Mouse (Mus musculus) thymus, adult 2 months (tissue): ENCODE data around the gene Ugt1a6b. TPM values are rescaled to one million over a fixed set of nuclear protein-coding genes. Genes with fewer than 3 reads are reported as not detected.

Experiments
- DNase-seq: peaks from one replicate; pipeline ENCODE4 v3.0.0; 2021
- H3K27ac ChIP-seq: fragments of 200-500 bp; 2 replicates; pipeline ENCODE4 v1.5.1; 2012; ENCODE audit warnings: low read length, control low read depth; ENCODE audit not compliant: control insufficient read depth, insufficient read depth
- H3K27me3 ChIP-seq: fragments of 200-500 bp; 2 replicates; pipeline ENCODE4 v1.6.1; 2012; ENCODE audit warnings: mild to moderate bottlenecking, low read length, moderate library complexity, mixed read lengths; ENCODE audit not compliant: control insufficient read depth, insufficient read depth
- H3K36me3 ChIP-seq: fragments of 200-500 bp; 2 replicates; pipeline ENCODE4 v1.6.1; 2012; ENCODE audit warnings: mild to moderate bottlenecking, low read length, moderate library complexity; ENCODE audit not compliant: control insufficient read depth, insufficient read depth
- H3K4me1 ChIP-seq: fragments of 200-500 bp; replicated peaks from 2 replicates; pipeline ENCODE4 v1.6.1; 2012; ENCODE audit warnings: low read length; ENCODE audit not compliant: control insufficient read depth, insufficient read depth
- H3K4me3 ChIP-seq: fragments of 200-500 bp; 2 replicates; pipeline ENCODE4 v1.5.1; 2012; ENCODE audit warnings: mild to moderate bottlenecking, low read length, control low read depth, moderate library complexity; ENCODE audit not compliant: control insufficient read depth, insufficient read depth
- CTCF ChIP-seq: fragments of 200-500 bp; IDR thresholded peaks from 2 replicates; pipeline ENCODE4 v1.5.1; 2012; ENCODE audit warnings: mild to moderate bottlenecking, control low read depth, low read length, moderate library complexity, borderline replicate concordance; ENCODE audit not compliant: control insufficient read depth, poor library complexity, insufficient read depth; ENCODE audit errors: extremely low read depth
- POLR2A ChIP-seq: fragments of 200-500 bp; IDR thresholded peaks from 2 replicates; pipeline ENCODE4 v1.6.1; 2012; ENCODE audit warnings: mild to moderate bottlenecking, low read length, control low read depth, moderate library complexity; ENCODE audit not compliant: control insufficient read depth, poor library complexity, insufficient read depth; ENCODE audit errors: extremely low read depth
- WGBS: fragments of 180-500 bp; shearing (Covaris S2); methylation state at CpG from one replicate; pipeline ENCODE4 v1.1.7; 2018; 5-methylcytosine and 5-hydroxymethylcytosine counted together
- polyA plus RNA-seq: library from polyadenylated mRNA; depleted of rRNA; stranded (reverse); fragments of >200 nt; gene quantifications from 2 replicates; pipeline ENCODE4 v1.2.3, GENCODE M21; 2012

Gene Ugt1a6b
- polyA plus RNA-seq, 1 experiment, result 1.3 TPM

DNA sequence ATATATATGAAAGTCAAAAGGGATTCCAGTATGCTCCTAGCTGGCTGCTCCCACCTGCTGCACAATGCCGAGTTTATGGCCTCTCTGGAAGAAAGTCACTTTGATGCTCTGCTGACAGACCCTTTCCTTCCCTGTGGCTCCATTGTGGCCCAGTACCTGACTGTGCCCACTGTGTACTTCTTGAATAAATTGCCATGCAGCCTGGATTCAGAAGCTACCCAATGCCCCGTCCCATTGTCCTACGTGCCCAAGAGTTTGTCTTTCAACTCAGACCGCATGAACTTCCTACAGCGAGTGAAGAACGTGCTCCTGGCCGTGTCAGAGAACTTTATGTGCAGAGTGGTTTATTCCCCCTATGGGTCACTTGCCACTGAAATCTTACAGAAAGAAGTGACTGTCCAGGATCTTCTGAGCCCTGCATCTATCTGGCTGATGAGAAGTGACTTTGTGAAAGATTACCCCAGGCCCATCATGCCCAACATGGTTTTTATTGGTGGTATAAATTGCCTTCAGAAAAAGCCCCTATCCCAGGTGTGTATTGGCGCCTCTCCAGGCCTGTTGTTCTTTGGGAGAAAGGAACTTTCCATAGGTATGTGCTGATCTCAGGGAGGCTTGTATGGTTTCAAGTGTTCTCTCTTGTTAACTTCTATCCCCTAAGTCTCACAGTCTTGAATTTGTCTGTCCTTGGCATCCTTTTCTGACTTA, 109.4 kb downstream of the Ugt1a6b start:
- no peak for TF ChIP-seq CTCF
- TF ChIP-seq POLR2A, result no peak
- no peaks in the 10 kb centered on the region for H3K27me3 ChIP-seq
- 69% methylated on average over 8 of the region's 8 CpGs for WGBS
- no peak for DNase-seq
- H3K4me1 ChIP-seq, result no peaks in the 10 kb centered on the region
- H3K36me3 ChIP-seq, result no peaks in the 10 kb centered on the region
- H3K27ac ChIP-seq, result no peak overlapping the region
- no peak overlapping the region for H3K4me3 ChIP-seq

DNA sequence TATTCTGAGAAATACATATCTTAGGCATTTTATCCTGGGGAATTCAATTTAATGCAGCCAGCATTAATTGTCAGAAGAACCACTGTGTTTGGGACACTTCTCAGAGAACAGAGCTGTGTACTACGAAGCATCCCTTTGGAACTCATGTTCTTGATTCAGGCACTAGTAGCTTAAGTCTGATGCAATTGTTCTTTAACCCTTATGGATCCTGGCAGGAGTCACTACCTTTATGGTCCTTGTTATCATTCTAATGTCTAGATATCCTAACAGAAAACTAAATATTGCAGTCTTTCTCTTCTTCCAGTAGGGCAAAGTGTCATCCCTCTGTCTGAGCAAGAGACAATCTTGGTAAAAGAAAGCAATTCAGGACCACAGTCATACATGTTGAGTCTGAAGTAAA, 110.0 kb downstream of the Ugt1a6b start:
- no peak overlapping the region for H3K27ac ChIP-seq
- no peaks in the 10 kb centered on the region for H3K36me3 ChIP-seq
- 86% methylated on average over 1 of the region's 1 CpGs for WGBS
- H3K27me3 ChIP-seq, result no peaks in the 10 kb centered on the region
- DNase-seq, result no peak
- TF ChIP-seq POLR2A (no peak), CTCF (no peak)
- H3K4me1 ChIP-seq, result no peaks in the 10 kb centered on the region
- no peak overlapping the region for H3K4me3 ChIP-seq

DNA sequence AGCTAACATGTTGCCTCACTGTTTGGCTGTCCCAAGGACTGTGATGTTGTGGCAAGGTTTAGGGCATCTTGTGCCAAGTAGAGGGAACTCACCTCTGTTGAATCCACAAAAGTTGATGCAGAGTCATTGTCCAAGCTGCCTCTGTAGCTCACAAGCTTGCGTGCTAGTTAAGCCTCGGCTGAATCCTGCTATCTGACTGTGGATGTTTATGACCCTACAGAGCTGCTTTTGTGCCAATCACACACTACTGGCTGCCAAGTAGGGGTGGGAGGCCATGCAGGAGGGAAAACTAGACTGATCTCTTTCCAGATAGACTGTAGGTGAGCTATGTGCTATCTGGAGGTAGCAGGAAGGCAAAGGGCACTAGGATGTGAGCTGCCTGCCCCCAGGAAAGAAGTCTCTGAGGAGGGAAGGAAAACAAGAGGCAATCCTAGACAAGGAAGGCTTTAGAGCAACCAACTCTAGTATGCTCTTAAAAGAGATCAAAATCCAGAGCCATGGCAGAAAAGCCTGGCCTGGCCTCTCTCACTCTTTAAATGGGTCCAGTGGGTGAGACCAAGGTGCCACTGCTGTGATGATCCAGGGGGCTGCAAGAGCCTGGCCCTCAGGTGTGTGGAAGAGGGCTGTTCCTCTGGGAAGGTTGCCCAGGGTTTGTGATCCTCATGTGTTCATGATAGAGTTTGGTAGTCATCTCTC, 110.9 kb downstream of the Ugt1a6b start:
- no peak for DNase-seq
- TF ChIP-seq CTCF (no peak), POLR2A (no peak)
- 90% methylated on average over 2 of the region's 2 CpGs for WGBS
- Histone ChIP-seq H3K27ac (no peak overlapping the region), H3K27me3 (no peaks in the 10 kb centered on the region), H3K4me3 (no peak overlapping the region), H3K36me3 (no peaks in the 10 kb centered on the region), H3K4me1 (no peaks in the 10 kb centered on the region)

- TF ChIP-seq POLR2A, result no peak
- TF ChIP-seq CTCF, result no peak
- H3K27ac ChIP-seq, result no peak overlapping the region
- no peaks in the 10 kb centered on the region for H3K4me1 ChIP-seq
- no peak for DNase-seq
- H3K4me3 ChIP-seq, result no peak overlapping the region
- 85% methylated on average over 2 of the region's 2 CpGs for WGBS
- H3K36me3 ChIP-seq, result no peaks in the 10 kb centered on the region
- H3K27me3 ChIP-seq, result no peaks in the 10 kb centered on the region
Measured at GRCm38 (mm10) chr1:88214462-88214952, 111.5 kb downstream of the Ugt1a6b start.

DNA sequence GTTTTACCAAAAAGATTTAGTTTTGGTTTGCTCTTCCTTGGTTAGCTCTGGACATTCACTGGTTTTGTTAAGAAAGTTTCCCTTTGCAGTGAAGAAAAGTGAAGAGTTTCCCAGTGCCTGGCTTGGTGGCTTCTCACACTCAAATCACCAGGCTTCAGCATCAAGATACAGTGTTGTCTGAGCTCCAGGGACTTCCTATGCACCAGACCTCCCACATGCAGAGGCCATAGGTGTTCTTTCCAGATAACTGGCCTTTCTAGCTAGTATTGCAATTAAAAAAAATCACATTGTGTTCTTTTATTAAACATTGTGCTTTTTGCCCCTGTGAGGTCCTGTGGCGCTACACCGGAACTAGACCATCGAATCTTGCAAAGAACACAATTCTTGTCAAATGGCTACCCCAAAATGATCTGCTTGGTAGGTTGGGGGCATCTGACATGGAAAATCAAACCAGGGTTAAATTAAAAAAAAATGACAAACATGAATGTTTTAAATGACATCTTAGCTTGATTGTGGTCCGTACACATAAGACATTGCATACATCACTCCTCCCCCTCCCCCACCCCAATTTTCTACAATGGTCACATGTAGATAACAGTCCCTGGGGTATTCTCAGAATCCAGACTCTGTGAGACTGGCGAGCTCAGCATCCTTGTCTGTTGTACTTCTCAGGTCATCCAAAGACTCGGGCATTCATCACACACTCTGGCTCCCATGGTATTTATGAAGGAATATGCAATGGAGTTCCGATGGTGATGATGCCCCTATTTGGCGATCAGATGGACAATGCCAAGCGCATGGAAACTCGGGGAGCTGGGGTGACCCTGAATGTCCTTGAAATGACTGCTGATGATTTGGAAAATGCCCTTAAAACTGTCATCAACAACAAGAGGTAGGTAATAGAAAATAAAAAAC, 112.7 kb downstream of the Ugt1a6b start:
- WGBS, result 73% methylated on average over 10 of the region's 10 CpGs
- Histone ChIP-seq H3K27me3 (no peaks in the 10 kb centered on the region), H3K27ac (no peak overlapping the region), H3K4me1 (no peaks in the 10 kb centered on the region), H3K36me3 (no peaks in the 10 kb centered on the region), H3K4me3 (no peak overlapping the region)
- no peak for DNase-seq
- TF ChIP-seq CTCF, result no peak
- no peak for TF ChIP-seq POLR2A

DNA sequence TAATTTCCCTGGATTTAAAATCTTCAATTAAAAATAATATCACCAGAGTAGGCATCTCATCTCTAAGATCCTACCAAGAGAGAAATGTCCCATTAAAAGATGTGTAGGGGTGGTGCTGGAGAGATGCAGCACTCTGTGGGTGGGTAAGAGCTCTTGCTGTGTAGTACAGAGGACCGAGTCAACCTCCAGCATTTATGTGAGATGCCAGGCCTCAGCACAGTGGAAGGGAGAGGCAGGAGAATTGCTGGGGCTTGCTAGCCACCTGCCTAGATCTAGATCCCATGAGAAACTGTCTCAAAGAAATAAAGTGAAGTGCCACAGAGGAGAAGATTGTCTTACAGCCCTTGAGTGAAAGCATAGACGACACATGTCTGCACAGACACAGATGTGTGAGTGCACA, 113.5 kb downstream of the Ugt1a6b start:
- Histone ChIP-seq H3K27ac (no peak overlapping the region), H3K4me1 (no peaks in the 10 kb centered on the region), H3K36me3 (no peaks in the 10 kb centered on the region), H3K4me3 (no peak overlapping the region), H3K27me3 (no peaks in the 10 kb centered on the region)
- TF ChIP-seq POLR2A (no peak), CTCF (no peak)
- DNase-seq, result no peak
- WGBS, result 65% methylated on average over 2 of the region's 2 CpGs
